Mouse (Mus musculus) Patski (cell line): ENCODE results near the gene Bak1. TPM values are rescaled to one million over a fixed set of nuclear protein-coding genes. Genes with fewer than 3 reads are reported as not detected.
"Not testable (repeated sequence)": the region's sequence is repeated elsewhere in the genome, so short reads cannot be mapped to it uniquely, and the experiment has no call there.

Experiments used
- ATAC-seq: fragments of 100-300 bp; one replicate; pipeline ENCODE4 v1.8.0; 2021
- CTCF ChIA-PET: fragments of 350-600 bp; sonication (Branson Sonifier 250); formaldehyde crosslinking; loops from one replicate; lab custom pipeline; 2022; ENCODE audit warnings: inconsistent platforms; lab: Charles Lee
- POLR2A ChIA-PET: fragments of 350-600 bp; sonication (Branson Sonifier 250); formaldehyde crosslinking; loops from one replicate; lab custom pipeline; 2022; ENCODE audit warnings: antibody characterized with exemption, inconsistent platforms; lab: Charles Lee
- DNase-seq: peaks from one replicate; pipeline ENCODE4 v3.0.0-alpha.2; 2011; ENCODE audit warnings: low read depth, low spot score
- H3K27me3 ChIP-seq: fragments of 371-371 bp; one replicate; pipeline ENCODE4 v1.5.1; 2021
- CTCF ChIP-seq: fragments of 100-300 bp; IDR thresholded peaks from one replicate; pipeline ENCODE4 v1.5.1; 2021
- in situ Hi-C: fragments of 300-500 bp; cut with MboI; formaldehyde crosslinking; loops from 3 replicates; pipeline ENCODE4 v1.11.1; 2018; ENCODE audit warnings: low pct_unique_long_range_greater_than_20kb, mixed read lengths
- polyA plus RNA-seq: library from polyadenylated mRNA; unstranded; gene quantifications from one replicate; pipeline ENCODE4 v1.2.3, GENCODE M21; 2021

Bak1 gene
- polyA plus RNA-seq, 1 experiment from 2014 or later = 96.7 TPM

GRCm38 (mm10) chr17:26997661-26998060 is 31.1 kb downstream of the Bak1 start:
- in situ Hi-C loops = no loop called here
- POLR2A ChIA-PET = no interaction called here
- DNase-seq (no peak), ATAC-seq (no peak)
- CTCF ChIA-PET = no interaction called here
- no peaks in the 10 kb centered on the region for H3K27me3 ChIP-seq
- TF ChIP-seq CTCF = no peak

- ATAC-seq (no peak), DNase-seq (no peak)
- in situ Hi-C loops = no loop called here
- CTCF ChIA-PET = no interaction called here
- TF ChIP-seq CTCF = no peak
- POLR2A ChIA-PET = no interaction called here
- no peaks in the 10 kb centered on the region for H3K27me3 ChIP-seq
Observed at GRCm38 (mm10) chr17:26995562-26995961, 33.2 kb downstream of the Bak1 start.

- ChIA-PET POLR2A (no interaction called here), CTCF (interaction anchor here (1.1 kb wide), 1 partner anchor 14 kb away, joined by 3 read pairs; no protein-coding TSS in a partner anchor)
- no peak for ATAC-seq
- DNase-seq = no peak
- H3K27me3 ChIP-seq = no peaks in the 10 kb centered on the region
- no peak for TF ChIP-seq CTCF
- in situ Hi-C loops = no loop called here
Observed at GRCm38 (mm10) chr17:26995006-26995405, 33.8 kb downstream of the Bak1 start.

GRCm38 (mm10) chr17:26994410-26994809 is 34.4 kb downstream of the Bak1 start:
- ATAC-seq = no peak
- CTCF ChIA-PET = interaction anchor here (1.1 kb wide), 1 partner anchor 15 kb away, joined by 3 read pairs; no protein-coding TSS in a partner anchor
- POLR2A ChIA-PET = no interaction called here
- in situ Hi-C loops = no loop called here
- H3K27me3 ChIP-seq = no peaks in the 10 kb centered on the region
- TF ChIP-seq CTCF = no peak
- DNase-seq = no peak

- no peak for DNase-seq
- no peak for ATAC-seq
- POLR2A ChIA-PET = no interaction called here
- in situ Hi-C loops = no loop called here
- no peak for TF ChIP-seq CTCF
- CTCF ChIA-PET = no interaction called here
- H3K27me3 ChIP-seq = no peaks in the 10 kb centered on the region
Observed at GRCm38 (mm10) chr17:26990521-26990920, 38.3 kb downstream of the Bak1 start.

GRCm38 (mm10) chr17:26985503-26986179 is 43.2 kb downstream of the Bak1 start:
- POLR2A ChIA-PET = no interaction called here
- no peak for ATAC-seq
- DNase-seq = no peak
- CTCF ChIA-PET = interaction anchor here (0.9 kb wide), 1 partner anchor 29 kb away, joined by 3 read pairs; no protein-coding TSS in a partner anchor
- no peaks in the 10 kb centered on the region for H3K27me3 ChIP-seq
- in situ Hi-C loops = no loop called here
- TF ChIP-seq CTCF = no peak

- ChIA-PET CTCF (no interaction called here), POLR2A (no interaction called here)
- H3K27me3 ChIP-seq = no peaks in the 10 kb centered on the region
- ATAC-seq = no peak
- no peak for TF ChIP-seq CTCF
- DNase-seq = no peak
- in situ Hi-C loops = no loop called here
Observed at GRCm38 (mm10) chr17:26983382-26983781, 45.4 kb downstream of the Bak1 start.

GRCm38 (mm10) chr17:26981050-26981449 is 47.8 kb downstream of the Bak1 start:
- ChIA-PET POLR2A (interaction anchor here (0.6 kb wide), 2 partner anchors 58 to 963 kb away, joined by 3 read pairs; no protein-coding TSS in a partner anchor), CTCF (no interaction called here)
- no peak for ATAC-seq
- in situ Hi-C loops = no loop called here
- no peak for DNase-seq
- H3K27me3 ChIP-seq = no peaks in the 10 kb centered on the region
- no peak for TF ChIP-seq CTCF

GRCm38 (mm10) chr17:26979426-26979825 is 49.4 kb downstream of the Bak1 start:
- CTCF ChIA-PET = interaction anchor here (2.1 kb wide), 1 partner anchor 63 kb away, joined by 4 read pairs; the partner anchor contains the start of gene Kifc5b
- in situ Hi-C loops = no loop called here
- ATAC-seq (no peak), DNase-seq (no peak)
- TF ChIP-seq CTCF = no peak
- POLR2A ChIA-PET = no interaction called here
- H3K27me3 ChIP-seq = no peaks in the 10 kb centered on the region

GRCm38 (mm10) chr17:26977354-26977753 is 51.5 kb downstream of the Bak1 start:
- ATAC-seq, POLR2A ChIA-PET: not testable (repeated sequence)

GRCm38 (mm10) chr17:26975415-26975814 is 53.4 kb downstream of the Bak1 start:
- in situ Hi-C loops = no loop called here
- no peaks in the 10 kb centered on the region for H3K27me3 ChIP-seq
- DNase-seq (no peak), ATAC-seq (no peak)
- TF ChIP-seq CTCF = no peak
- CTCF ChIA-PET = interaction anchor here (2.5 kb wide), 1 partner anchor 31 kb away, joined by 5 read pairs; no protein-coding TSS in a partner anchor
- POLR2A ChIA-PET = no interaction called here

More at GRCm38 (mm10) chr17:26977354-26977753, 51.5 kb downstream of the Bak1 start:
- CTCF ChIA-PET = interaction anchor here (1.8 to 2.5 kb wide), 2 partner anchors 25 to 29 kb away, joined by 4 to 5 read pairs; no protein-coding TSS in a partner anchor
- DNase-seq, in situ Hi-C loops, H3K27me3 ChIP-seq: not testable (repeated sequence)
